Mouse (Mus musculus): ENCODE data around the gene Usp2. TPM values are rescaled to one million over a fixed set of nuclear protein-coding genes. Genes with fewer than 3 reads are reported as not detected.

Usp2 gene
- polyA plus RNA-seq, 2 experiments: 4.9 to 24.4 TPM

DNA sequence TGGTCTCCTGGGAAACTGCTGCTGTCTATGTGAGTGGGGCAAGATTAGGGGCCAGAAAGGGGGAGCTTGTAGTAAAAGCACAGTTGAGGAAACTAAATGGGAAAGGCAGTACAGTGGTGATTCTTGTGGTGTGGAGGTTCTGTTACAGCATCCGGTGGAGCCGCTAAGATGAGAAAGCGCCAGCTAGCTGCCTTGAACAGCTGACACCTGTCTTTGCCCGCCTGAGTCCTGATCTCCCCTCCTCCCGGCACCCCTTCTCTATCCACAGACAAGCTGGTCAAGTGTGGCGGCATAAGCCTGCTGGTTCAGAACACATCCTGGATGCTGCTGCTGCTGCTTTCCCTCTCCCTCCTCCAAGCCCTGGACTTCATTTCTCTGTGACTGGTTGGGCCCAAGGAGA lies 19.8 kb upstream of the Usp2 start:
- Histone ChIP-seq H3K4me2 (replicated peaks; ENCODE audit: low read depth, low read length, severe bottlenecking) (no peak overlapping the region), H3K27me3 (ENCODE audit: control insufficient read depth, insufficient read depth, low read length) (peaks cover 23% of the 10 kb centered on the region), H3K4me3 (replicated peaks; ENCODE audit: low read length) (no peak overlapping the region), H3K9me3 (ENCODE audit: control insufficient read depth, low read length) (no peaks in the 10 kb centered on the region), H3K9ac (ENCODE audit: low read depth, low read length, severe bottlenecking) (no peak overlapping the region), H3K36me3 (ENCODE audit: control insufficient read depth, insufficient read depth, low read length) (no peaks in the 10 kb centered on the region), H3K4me1 (ENCODE audit: control insufficient read depth, insufficient read depth, low read length) (peaks cover 10% of the 10 kb centered on the region; the same call in 1 of the 2 replicates), H3K27ac (replicated peaks; ENCODE audit: low read depth, low read length) (no peak overlapping the region)
- WGBS: 64% methylated on average over 6 of the region's 6 CpGs
- no peak for TF ChIP-seq POLR2A (IDR thresholded peaks at IDR 0.05; ENCODE audit: borderline replicate concordance, extremely low read depth, insufficient read depth, insufficient read length)
- peak; percentile 38 for DNase-seq (ENCODE audit: low spot score)
- ATAC-seq (ENCODE audit: low FRiP score, low read depth): no peak

DNA sequence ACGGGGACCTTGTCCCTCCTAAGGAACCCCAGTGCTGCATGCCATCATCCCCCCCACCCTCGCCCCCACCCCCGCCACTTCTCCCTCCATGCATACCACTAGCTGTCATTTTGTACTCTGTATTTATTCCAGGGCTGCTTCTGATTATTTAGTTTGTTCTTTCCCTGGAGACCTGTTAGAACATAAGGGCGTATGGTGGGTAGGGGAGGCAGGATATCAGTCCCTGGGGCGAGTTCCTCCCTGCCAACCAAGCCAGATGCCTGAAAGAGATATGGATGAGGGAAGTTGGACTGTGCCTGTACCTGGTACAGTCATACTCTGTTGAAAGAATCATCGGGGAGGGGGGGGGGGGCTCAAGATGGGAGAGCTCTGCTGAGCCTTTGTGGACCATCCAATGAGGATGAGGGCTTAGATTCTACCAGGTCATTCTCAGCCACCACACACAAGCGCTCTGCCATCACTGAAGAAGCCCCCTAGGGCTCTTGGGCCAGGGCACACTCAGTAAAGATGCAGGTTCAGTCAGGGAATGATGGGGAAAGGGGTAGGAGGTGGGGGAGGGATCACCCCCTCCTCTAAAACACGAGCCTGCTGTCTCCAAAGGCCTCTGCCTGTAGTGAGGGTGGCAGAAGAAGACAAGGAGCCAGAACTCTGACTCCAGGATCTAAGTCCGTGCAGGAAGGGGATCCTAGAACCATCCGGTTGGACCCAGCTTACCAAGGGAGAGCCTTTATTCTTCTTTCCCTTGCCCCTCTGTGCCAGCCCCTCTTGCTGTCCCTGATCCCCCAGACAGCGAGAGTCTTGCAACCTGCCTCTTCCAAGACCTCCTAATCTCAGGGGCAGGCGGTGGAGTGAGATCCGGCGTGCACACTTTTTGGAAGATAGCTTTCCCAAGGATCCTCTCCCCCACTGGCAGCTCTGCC lies 19.0 kb upstream of the Usp2 start:
- H3K4me1 ChIP-seq (ENCODE audit: control insufficient read depth, insufficient read depth, low read length): peaks cover 10% of the 10 kb centered on the region; the same call in 1 of the 2 replicates
- no peak overlapping the region for H3K9ac ChIP-seq (ENCODE audit: low read depth, low read length, severe bottlenecking)
- 68% methylated on average over 14 of the region's 14 CpGs for WGBS
- H3K36me3 ChIP-seq (ENCODE audit: control insufficient read depth, insufficient read depth, low read length): no peaks in the 10 kb centered on the region
- H3K9me3 ChIP-seq (ENCODE audit: control insufficient read depth, low read length): no peaks in the 10 kb centered on the region
- no peak for TF ChIP-seq POLR2A (IDR thresholded peaks at IDR 0.05; ENCODE audit: borderline replicate concordance, extremely low read depth, insufficient read depth, insufficient read length)
- DNase-seq (ENCODE audit: low spot score) (no peak), ATAC-seq (ENCODE audit: low FRiP score, low read depth) (no peak)
- H3K27me3 ChIP-seq (ENCODE audit: control insufficient read depth, insufficient read depth, low read length): peaks cover 23% of the 10 kb centered on the region
- no peak overlapping the region for H3K4me2 ChIP-seq (replicated peaks; ENCODE audit: low read depth, low read length, severe bottlenecking)
- no peak overlapping the region for H3K4me3 ChIP-seq (replicated peaks; ENCODE audit: low read length)
- H3K27ac ChIP-seq (replicated peaks; ENCODE audit: low read depth, low read length): no peak overlapping the region

DNA sequence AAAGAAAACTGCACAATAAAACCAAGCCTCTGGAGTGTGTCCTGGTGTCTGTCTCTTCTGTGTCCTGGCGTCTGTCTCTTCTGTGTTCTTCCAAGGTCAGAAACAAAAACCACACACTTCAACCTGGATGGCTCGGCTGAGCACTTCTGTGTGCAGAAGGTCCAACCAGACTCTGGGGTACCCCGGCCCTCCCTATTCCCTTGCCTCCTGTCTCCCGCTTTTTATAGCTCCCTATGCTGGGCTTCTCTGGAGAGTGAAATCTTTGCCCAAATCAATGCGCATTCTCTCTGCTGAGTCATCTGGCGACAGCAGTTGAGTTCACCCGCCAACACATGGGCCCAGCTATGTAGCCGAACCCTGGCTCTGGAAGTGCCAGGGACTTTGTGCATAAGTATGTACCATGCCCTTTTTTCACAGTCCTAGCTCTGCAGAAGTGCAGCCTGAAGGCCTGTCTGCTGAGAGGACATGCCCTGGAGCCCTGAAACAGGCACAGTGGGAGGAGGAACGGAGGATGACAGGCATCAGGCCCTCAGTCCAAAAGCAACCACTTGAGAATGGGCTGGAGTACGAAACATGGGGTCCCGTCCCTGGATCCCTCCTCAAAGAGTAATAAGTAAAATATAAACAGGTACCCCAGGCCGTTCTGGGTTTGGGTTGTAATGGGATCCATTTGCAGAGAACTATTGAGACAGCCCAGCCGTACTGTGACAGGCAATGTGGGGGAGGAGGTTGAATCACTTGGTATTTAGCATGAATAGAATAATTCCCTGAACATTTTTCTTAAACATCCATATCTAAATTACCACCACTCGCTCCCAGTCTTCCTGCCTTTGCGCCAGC lies 18.1 kb upstream of the Usp2 start:
- Histone ChIP-seq H3K9ac (ENCODE audit: low read depth, low read length, severe bottlenecking) (no peak overlapping the region), H3K4me3 (replicated peaks; ENCODE audit: low read length) (no peak overlapping the region), H3K27me3 (ENCODE audit: control insufficient read depth, insufficient read depth, low read length) (peaks cover 14% of the 10 kb centered on the region), H3K4me2 (replicated peaks; ENCODE audit: low read depth, low read length, severe bottlenecking) (no peak overlapping the region), H3K27ac (replicated peaks; ENCODE audit: low read depth, low read length) (no peak overlapping the region), H3K9me3 (ENCODE audit: control insufficient read depth, low read length) (no peaks in the 10 kb centered on the region), H3K36me3 (ENCODE audit: control insufficient read depth, insufficient read depth, low read length) (no peaks in the 10 kb centered on the region), H3K4me1 (ENCODE audit: control insufficient read depth, insufficient read depth, low read length) (0 out of 2 replicates have a peak, but pooled peaks cover 1% of the 10 kb centered on the region)
- TF ChIP-seq POLR2A (IDR thresholded peaks at IDR 0.05; ENCODE audit: borderline replicate concordance, extremely low read depth, insufficient read depth, insufficient read length): no peak
- ATAC-seq (ENCODE audit: low FRiP score, low read depth) (no peak), DNase-seq (ENCODE audit: low spot score) (no peak)
- 66% methylated on average over 15 of the region's 15 CpGs for WGBS

DNA sequence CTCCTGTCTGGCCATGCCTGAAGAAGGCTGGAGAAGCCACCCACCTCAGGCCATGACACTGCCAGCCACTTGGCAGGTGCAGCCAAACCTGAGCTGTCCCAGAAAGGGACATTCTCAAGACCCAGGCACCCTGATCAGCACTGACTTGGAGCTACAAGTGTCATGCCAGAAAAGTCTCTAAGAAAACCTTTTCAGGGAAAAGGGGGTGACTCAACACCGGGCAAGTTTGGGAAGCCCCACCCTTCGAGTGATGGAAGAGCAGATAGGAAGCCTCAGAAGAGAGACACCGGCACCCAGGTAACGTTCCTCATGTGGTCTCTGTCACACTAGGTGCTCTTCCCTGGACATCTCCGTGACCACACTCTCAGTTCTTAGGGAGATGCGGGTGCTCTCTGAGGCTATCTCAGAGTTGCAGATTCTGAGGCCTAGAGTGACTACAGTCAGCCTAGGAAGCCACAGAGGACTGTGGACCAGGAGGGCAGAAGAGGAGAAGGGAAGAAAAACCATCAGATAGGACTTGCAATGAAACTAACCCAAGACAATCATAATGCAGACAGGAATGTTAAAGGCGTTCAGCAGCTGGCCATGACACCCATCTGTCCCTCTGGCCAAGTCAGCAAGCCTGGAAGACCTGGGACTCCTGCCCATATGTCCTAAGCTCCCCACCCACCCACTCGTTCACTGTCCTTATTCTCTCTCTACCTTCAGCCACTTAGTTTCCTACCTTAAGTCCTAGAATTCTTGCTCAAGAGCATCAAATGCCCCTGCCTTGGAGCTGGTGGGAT lies 17.2 kb upstream of the Usp2 start:
- no peak overlapping the region for H3K4me3 ChIP-seq (replicated peaks; ENCODE audit: low read length)
- H3K36me3 ChIP-seq (ENCODE audit: control insufficient read depth, insufficient read depth, low read length): no peaks in the 10 kb centered on the region
- no peaks in the 10 kb centered on the region for H3K9me3 ChIP-seq (ENCODE audit: control insufficient read depth, low read length)
- ATAC-seq (ENCODE audit: low FRiP score, low read depth) (no peak), DNase-seq (ENCODE audit: low spot score) (no peak)
- H3K4me2 ChIP-seq (replicated peaks; ENCODE audit: low read depth, low read length, severe bottlenecking): no peak overlapping the region
- no peak overlapping the region for H3K9ac ChIP-seq (ENCODE audit: low read depth, low read length, severe bottlenecking)
- H3K4me1 ChIP-seq (ENCODE audit: control insufficient read depth, insufficient read depth, low read length): no peaks in the 10 kb centered on the region
- no peak overlapping the region for H3K27ac ChIP-seq (replicated peaks; ENCODE audit: low read depth, low read length)
- TF ChIP-seq POLR2A (IDR thresholded peaks at IDR 0.05; ENCODE audit: borderline replicate concordance, extremely low read depth, insufficient read depth, insufficient read length): no peak
- H3K27me3 ChIP-seq (ENCODE audit: control insufficient read depth, insufficient read depth, low read length): peaks cover 6% of the 10 kb centered on the region
- 83% methylated on average over 8 of the region's 8 CpGs for WGBS

DNA sequence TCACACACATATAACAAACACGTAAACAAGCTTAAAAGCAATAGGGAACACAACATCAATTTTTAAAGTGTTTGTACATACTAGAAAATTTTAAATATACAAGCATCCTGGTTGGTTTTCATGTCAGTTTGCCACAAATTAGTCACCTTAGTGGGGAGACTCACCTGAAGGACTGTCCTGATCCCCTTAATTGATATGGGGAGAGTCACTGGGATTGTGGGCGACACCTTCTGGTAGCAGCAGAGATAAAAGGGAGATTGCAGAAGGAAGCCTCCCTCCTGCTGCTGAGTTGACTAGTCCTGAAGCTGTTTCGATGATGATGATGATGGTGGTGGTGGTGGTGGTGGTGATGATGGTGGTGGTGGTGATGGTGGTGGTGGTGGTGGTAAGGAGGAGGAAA lies 14.0 kb upstream of the Usp2 start:
- no peak overlapping the region for H3K9ac ChIP-seq (ENCODE audit: low read depth, low read length, severe bottlenecking)
- no peaks in the 10 kb centered on the region for H3K4me1 ChIP-seq (ENCODE audit: control insufficient read depth, insufficient read depth, low read length)
- no peak for ATAC-seq (ENCODE audit: low FRiP score, low read depth)
- no peak for TF ChIP-seq POLR2A (IDR thresholded peaks at IDR 0.05; ENCODE audit: borderline replicate concordance, extremely low read depth, insufficient read depth, insufficient read length)
- no peak for DNase-seq (ENCODE audit: low spot score)
- H3K27ac ChIP-seq (replicated peaks; ENCODE audit: low read depth, low read length): no peak overlapping the region
- H3K4me3 ChIP-seq (replicated peaks; ENCODE audit: low read length): no peak overlapping the region
- H3K36me3 ChIP-seq (ENCODE audit: control insufficient read depth, insufficient read depth, low read length): no peaks in the 10 kb centered on the region
- 59% methylated on average over 3 of the region's 3 CpGs for WGBS
- H3K27me3 ChIP-seq (ENCODE audit: control insufficient read depth, insufficient read depth, low read length): no peaks in the 10 kb centered on the region
- no peaks in the 10 kb centered on the region for H3K9me3 ChIP-seq (ENCODE audit: control insufficient read depth, low read length)
- H3K4me2 ChIP-seq (replicated peaks; ENCODE audit: low read depth, low read length, severe bottlenecking): no peak overlapping the region
